23 mouse cellular contexts compared by ENCODE assay signal in genomic region chr2:179516559-179516958, GRCm38 (mm10).
"Had no signal": no experiment of that assay in that cellular context is flagged by ENCODE, and none has a peak within 500 bp of the region (broad histone marks: within the 10 kb centered on the region; RNA-seq: fewer than 3 reads in every experiment).

No protein-coding gene starts in this region.

- H3K9me3 ChIP-seq: heart, embryonic 10.5 days; heart, embryonic 12.5 days; hindbrain, embryonic 13.5 days; hindbrain, embryonic 15.5 days; limb, embryonic 13.5 days; limb, embryonic 15.5 days; liver, embryonic 12.5 days had no signal

- H3K36me3 ChIP-seq: heart, embryonic 10.5 days; heart, embryonic 12.5 days; hindbrain, embryonic 13.5 days; hindbrain, embryonic 15.5 days; limb, embryonic 13.5 days; limb, embryonic 15.5 days; liver, embryonic 12.5 days had no signal

- DNase-seq: gastrocnemius, postnatal 14 days; gastrocnemius, postnatal 36 days; heart, adult 11 months; heart, adult 2 months; heart, postnatal 14 days; heart, postnatal 36 days; kidney, adult 18-20 months; kidney, adult 8-10 months; kidney, postnatal 10 days; kidney, postnatal 25 days; kidney, postnatal 4 days; layer of hippocampus, adult 9-11 months; layer of hippocampus, postnatal 36 days; left cerebral cortex, postnatal 4 days had no signal

- H3K4me1 ChIP-seq: heart, embryonic 12.5 days; liver, embryonic 12.5 days had no signal

- H3K9ac ChIP-seq: heart, embryonic 12.5 days; hindbrain, embryonic 13.5 days; hindbrain, embryonic 15.5 days; limb, embryonic 13.5 days; limb, embryonic 15.5 days; liver, embryonic 12.5 days; liver, embryonic 14.5 days had no signal

- H3K27me3 ChIP-seq: heart, embryonic 12.5 days; hindbrain, embryonic 15.5 days; limb, embryonic 15.5 days; liver, embryonic 12.5 days had no signal

- ATAC-seq: hindbrain, postnatal 0 days; liver, embryonic 12.5 days had no signal

- H3K4me3 ChIP-seq: heart, adult 2 months; heart, embryonic 10.5 days; heart, embryonic 12.5 days; hindbrain, embryonic 13.5 days; hindbrain, embryonic 15.5 days; limb, embryonic 13.5 days; limb, embryonic 15.5 days; liver, embryonic 12.5 days had no signal

- H3K27ac ChIP-seq: heart, adult 2 months; heart, embryonic 10.5 days; hindbrain, embryonic 13.5 days; hindbrain, embryonic 15.5 days; hindbrain, postnatal 0 days; limb, embryonic 13.5 days; limb, embryonic 15.5 days; liver, embryonic 12.5 days; liver, embryonic 14.5 days had no signal

- H3K4me2 ChIP-seq: heart, embryonic 12.5 days; hindbrain, embryonic 13.5 days; hindbrain, embryonic 15.5 days; limb, embryonic 13.5 days; limb, embryonic 15.5 days; liver, embryonic 12.5 days had no signal
